Mouse (Mus musculus) lung, postnatal 10 days (tissue): Measurements from ENCODE around the gene Qsox1.

Experiments used
- DNase-seq: peaks from one replicate; pipeline ENCODE4 v3.0.0; 2021

Qsox1 gene

DNA sequence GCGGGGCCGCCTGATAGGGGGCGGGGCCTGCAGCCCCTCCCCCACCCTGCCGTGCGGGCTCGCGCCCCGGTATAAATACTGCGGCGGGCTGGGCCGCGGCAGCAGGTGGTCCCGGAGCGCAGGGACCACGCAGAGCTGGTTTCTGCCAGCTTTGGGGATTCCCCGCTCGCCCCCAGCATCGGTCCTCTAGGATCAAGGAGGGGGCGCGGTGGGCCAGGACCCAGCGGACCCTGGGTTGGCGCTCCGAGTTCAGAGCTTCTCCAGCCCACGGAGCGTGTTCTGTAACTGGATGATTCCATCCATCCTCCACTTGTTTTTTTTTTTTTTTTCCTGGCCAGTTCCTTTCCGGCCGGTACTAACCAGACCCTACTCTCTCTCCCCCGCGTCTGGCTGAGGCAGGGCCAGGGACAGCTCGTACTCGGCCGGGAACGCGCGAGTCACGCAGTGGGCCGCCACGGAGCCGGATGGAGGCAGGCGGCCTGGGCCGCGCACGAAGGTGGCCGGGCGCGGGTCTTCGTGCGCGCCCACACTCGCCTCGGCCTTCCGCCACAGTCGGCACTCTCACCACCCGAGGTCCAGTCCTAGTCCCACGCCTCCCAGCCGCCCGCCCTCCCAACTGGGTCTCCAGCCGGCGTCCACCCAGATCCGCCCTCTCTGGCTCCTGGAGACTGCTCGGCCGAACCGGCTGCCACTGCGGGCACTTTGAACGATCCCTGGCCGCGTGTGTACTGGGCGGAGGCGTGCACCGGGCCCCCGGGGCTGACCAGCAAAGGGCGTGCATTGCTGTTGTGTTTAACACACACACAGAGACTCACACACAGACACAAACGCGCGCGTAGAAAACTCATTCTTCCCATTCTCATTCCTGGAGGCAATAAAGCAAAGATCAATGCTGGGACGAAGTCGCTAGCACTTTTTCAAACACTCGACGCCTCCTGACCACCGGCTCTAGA is 70.0 kb downstream of the Qsox1 start:
- peak; percentile 27 for DNase-seq

DNA sequence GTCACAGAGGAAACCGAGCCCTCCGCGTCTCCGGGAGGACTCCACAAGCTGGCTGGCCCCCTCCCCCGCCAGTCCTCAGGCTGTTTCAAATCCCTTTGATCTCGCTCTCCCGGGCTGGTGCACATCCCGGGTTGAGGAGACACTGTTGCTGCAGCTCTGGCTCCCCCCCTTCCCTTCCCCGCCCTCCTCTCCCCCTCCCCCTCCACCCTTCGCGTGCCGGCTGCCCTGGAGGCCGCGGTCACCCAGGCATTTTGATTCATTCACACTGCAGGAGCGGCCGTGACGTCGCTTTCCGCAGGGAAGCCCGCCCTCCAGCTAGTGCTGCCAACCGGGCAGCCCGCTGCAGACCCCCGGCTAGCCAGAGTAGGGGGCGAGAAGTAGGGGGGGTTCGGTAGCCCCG is 70.7 kb downstream of the Qsox1 start:
- DNase-seq: no peak

DNA sequence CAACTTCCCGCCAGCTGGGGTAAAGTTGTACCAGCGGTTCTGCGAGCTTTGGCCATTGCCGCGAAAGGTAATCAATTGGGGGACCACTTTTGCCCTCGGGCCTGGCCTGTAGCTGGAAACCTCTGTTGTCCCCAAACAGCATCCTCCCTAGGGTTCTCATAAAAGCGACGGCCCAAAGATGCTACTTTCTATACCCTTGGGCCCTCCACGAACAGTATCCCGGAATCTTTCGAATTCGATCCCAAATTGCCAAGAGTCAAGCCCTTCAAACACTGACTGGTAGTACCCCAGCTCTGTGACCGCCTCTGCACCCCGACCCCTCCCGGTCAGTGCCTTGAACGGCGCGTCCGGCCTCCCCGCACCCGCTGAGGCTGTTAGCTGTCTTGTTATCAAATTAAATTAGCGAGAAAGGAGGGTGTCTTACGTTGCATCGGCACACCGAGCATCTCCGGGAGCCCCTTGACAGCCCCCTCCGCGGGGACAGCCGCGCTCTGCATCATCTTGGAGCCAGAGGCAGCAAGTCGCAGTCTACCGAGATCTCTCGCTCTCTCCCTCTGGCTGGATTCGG is 71.2 kb downstream of the Qsox1 start:
- no peak for DNase-seq

DNA sequence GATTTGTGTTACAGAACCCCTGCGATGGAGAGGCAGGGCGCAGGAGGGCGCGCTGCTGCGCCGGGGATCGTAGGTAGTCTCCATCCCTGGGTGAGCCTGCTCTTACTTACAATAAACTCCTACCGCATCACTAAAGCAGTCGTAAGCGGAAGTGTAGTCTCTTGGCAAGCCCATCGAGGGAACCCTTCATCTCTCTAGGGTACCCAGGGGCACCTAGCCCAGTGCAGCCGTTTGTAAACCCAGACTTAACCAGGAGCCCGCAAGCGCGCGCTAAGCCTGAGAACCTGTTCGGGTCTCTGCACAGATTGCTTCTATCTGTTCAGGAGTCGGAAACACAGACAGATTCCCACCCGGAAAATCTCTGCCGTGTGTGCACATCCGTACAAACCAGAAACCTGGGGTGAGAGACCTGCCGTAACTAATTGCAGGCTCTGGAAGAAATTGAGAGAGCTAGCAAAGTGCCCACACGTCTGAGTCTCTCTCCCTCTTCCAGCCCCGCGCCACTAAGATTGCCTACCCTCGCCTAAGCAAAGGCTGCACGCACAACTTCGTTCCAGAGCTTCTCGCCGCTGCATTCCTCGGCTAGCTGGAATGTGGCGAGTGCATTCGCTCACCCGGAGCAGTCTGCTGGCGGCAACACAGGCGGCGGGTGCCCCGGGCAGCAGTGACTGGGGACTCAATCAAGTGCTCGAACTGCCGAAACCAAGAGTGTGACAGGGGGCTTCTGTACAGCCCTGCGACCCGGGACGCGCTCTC is 71.9 kb downstream of the Qsox1 start:
- DNase-seq: peak; percentile 28

DNA sequence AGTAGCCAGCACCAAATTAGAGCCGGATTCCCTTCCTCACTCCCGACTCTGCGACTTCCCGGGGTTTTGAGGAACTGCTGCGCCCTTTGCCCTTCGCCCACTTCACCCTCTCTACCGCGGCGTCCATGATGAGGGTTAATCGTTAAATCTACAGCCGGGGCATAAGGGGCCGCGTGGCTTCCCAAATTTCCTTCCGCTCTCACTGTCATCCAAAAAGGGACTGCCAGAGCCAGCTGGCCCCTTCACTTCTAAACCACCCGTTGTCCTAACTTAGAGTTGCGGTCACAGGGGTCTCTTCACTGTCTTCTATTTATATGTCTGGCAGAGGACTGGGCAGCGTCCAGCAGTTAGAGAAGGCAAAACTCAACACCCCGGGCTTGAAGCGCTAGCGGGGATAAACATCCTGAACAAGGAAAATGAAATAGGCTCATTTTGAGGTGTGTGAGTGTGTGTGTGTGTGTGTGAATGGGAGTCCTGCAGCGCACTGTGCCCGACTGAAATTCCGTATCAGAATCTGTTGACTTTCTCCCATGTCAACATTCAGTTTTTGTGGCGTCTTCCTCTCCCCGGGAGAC is 74.8 kb downstream of the Qsox1 start:
- no peak for DNase-seq

DNA sequence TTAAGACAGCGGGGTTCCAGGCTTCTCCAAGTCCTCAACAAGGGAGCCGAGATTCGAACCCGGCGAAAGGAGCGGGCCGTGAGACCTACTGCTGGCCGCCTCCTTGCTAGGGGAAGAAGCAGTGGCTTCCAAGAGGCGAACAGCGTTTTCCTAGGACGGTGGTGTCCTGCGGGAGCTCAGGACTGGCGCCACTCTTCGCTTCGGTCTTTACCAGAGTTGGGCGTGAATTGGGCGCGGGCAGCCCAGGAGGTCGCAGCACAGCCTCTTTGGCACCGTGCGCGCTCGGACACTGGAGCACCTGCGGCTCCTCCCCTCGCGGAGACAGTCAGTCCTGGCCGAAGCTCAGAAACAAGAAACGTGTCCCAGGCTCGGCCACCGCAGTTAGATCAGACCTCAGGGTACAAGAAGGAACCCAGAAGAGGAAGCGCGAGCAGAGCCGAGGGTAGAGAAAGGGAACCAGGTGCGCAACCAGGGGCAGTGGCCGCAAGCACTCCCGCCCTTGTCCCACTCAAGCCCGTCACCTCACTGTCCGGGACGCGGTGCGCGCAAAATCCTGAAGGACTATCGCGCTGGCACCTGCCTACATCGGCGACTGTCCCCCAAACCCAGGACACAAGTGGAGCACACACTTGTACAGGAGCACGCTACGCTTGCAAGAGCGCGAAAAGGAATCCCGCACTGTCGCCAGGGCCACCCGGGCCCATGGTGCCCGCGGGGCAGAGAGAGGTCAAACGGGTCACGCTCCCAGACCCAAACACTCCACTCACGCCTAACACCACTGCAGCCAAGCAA is 75.5 kb downstream of the Qsox1 start:
- DNase-seq: no peak

DNA sequence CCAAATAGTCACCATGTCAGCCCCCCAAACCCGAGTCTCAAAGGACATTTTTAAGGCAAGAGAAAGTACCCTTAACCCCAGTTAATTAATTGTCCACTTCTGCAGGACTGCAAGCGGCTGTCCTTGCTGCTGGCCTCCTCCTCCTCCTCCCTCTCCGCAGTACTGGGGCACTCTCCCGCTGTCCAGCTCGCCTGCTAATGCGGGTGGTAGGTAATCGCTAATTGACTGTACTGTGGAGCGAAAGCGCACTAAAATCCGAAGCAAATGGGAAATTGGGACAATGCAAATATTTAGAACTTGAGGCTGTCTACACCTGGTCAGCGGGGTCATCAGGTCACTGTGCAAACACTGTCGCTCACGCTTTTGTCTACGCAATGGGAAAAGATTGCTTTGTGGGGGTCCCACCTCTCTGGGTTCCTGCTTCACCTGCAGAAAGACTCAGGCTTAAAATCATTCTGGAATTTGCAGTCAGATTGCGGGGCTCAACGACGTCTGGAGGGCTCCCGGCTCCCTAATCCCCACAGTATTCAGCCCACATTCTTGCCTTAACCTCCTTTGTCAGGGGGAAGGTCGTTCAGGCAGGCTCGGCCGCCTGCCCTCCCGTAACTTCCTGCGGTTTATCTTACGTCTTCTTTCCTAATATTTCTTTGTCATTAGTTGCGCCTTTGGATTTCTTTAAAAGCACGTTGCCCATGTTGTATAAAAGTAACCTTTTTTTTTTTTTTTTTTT is 76.4 kb downstream of the Qsox1 start:
- DNase-seq: no peak

DNA sequence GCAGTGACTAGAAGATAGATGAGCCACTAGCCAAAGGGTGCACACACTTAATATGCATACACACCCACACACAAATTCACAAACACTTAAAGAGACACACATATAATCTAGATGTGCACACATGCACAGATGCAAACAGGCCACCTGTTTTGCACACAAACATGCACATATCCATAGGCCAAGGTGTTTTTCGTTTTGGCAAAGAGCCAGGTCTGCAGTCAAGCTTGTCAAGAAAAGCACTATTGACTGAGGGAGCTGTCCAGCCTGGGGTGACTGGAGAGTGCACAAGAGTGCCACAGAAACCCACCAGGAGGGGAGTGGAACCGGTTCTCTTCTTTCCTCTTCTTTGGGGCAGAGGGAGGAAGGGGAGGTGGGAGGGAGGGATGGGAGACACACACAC is 81.5 kb downstream of the Qsox1 start:
- no peak for DNase-seq

DNA sequence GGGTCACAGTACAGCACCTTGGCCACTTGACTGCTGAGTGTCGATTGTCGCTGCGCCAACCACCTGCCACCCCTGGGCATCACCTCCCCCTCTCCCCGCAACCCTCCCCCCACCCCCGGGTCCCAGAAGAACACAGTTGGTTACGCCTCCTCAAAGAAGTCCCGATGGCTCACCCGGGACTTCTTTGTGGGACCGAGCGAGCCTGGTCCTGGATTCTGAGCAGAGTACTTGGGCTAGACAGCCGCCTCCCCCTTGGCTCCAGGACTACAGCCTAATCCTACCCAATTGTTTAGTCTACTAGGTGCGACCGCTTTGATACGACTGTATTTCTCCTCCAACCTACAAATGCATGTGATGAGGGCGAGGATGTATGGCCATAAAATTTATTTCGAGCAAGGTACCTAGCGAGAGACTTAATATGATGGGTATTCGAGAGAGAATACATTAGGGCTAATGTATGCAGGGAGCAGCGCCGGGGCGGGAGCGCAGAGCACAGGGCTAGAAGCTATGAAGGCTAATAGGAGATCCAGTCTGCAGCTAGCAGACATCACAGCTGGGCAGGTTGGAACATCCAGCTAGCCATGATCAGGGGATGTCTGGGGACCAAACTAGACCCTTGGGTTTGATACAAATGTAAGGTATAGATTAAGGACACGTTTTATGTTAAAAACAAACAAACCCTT is 83.4 kb downstream of the Qsox1 start:
- DNase-seq: no peak

DNA sequence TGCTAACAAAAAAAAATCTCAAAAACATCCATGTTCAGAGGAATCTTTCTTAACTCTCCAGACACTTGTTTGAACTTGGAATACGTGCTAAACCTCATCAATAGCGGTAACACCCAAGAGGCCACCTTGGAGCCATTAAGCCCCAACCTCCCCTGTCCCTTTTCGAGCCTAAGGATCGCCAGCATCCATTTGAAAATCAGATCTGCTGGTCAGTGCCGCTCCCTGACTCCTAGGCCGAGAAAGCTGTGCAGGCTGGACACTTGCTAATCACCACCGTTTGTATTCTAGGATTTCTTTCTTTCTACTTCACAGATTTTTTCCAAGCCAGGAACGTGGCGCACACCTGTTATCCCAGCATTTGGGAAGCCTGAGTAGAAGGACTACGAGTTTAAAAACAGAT is 84.9 kb downstream of the Qsox1 start:
- DNase-seq: no peak
